Mouse (Mus musculus): ENCODE data around the gene Spin4. TPM values are rescaled to one million over a fixed set of nuclear protein-coding genes. Genes with fewer than 3 reads are reported as not detected.
A peak's percentile ranks its signal among the peaks of the same experiment; 100 is the strongest.

Spin4 gene
- under 1 TPM in 1 of 2 experiments, not detected in 1; 0.10 TPM for polyA plus RNA-seq (2017; shearing (Covaris generic))

DNA sequence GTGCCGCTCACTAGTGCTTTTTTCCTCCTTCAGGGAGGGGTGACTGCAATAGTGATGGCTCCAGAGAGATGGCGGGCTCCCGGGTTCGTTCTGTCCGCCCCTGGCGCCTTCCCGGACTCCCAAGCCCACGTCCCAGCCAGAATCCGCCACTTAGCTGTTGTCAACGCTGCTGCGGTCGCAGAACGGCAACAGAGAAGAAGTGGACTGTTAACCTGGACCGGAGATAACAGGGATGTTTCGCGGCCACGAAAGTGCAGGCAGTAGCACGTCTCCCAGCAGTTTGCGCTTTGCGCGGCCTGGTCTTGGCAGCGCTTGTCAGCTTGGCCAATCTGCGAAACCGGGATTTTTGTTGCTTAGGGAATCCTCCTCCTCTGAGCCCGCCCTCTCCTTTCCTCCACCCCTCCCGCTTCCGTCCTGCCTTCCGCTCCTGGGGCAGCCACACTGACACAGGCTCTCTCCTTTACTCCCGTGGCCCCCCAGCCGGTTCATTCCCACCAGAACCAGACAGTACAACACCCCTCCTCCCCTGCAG is at the start of gene Spin4:
TSS of gene Spin4 (minus strand) at position 322 of the 532 bp plus-strand sequence.
- peak; percentile 49 for ATAC-seq

DNA sequence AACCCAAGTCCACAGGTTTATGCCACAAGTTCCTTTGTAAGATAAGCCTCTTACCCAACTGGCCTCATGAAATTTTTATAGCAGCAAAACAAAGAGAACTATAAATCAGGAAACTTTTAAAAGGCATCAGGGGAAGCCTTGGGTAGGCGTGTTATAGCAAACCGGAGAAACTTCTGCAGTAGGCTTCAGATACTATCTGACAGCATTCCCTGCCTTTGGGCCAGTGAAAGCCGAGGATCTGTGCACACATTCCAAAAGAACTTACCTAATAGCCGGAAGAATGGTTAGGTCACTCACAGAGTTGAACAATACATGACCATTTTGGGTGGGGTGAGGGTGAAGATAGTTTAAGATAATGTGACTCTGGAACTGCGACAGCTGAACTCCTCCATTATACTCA is 1.4 kb upstream of the Spin4 start:
- ATAC-seq = no peak

DNA sequence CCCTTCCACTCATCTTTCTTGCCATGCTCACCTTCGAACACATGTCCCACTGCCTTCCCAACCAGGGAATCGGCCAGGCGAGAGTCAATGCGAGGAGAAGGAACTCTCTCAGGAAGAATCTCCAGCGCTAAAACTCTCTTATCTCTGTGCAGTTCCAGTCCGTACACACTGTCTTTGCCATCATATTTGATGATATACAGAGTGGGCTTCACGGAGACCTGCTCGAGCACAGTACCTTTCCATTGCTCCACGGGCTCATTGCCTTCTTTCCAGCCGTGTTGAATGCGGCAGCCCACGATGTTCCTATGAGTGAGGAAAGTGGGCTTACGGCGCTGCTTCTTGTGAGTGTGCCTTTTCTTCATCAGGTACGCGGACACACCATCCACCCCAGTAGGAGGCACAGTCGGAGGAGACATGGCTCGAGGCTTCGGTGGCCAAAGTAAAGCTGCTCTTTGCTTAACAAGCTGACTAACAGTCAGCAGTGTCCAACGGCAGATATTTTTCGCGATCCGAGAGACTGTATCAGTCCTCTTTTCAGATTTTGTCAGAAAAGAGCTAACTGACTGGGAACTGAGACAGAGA is 612 bp downstream of the Spin4 start:
- ATAC-seq = peak; percentile 46

DNA sequence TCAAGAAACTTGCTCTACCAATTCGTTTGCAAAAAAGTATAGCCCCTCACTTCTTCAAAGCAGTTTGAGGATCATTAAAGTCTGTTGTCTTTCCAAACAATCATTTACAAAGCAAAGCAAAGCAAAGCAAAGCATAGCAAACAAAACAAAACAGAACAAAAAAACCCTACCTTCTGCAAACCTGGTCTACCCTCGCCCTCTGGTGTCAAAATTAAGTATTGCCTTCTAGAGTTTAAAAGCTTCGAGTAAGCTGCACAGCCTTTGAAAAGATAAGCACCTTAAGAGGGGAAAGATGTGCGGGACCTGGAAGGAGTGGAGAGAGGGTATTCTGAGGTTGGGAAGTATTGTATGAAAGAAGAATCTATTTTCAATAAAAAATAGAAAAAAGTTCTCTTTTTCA is 14.4 kb downstream of the Spin4 start:
- ATAC-seq = no peak

DNA sequence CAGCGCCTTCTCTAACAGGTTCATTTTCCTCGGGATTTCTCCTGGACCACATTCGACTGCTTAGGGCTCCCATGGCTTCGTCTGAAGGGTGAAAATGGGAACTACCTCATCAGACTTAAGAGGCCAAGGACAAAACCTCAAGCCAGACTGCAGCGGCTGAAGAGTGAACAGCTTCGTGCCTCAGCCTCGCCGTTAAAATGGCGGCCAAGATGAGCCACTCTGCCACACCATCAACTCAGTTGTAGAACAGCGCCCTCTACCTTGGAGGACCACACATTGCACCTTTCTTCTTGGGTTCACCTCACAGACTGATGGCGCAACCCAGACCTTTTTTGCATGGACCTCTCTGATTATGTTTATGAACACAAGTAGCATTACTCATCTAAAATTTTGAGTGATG is 27.6 kb downstream of the Spin4 start:
- ATAC-seq = no peak

DNA sequence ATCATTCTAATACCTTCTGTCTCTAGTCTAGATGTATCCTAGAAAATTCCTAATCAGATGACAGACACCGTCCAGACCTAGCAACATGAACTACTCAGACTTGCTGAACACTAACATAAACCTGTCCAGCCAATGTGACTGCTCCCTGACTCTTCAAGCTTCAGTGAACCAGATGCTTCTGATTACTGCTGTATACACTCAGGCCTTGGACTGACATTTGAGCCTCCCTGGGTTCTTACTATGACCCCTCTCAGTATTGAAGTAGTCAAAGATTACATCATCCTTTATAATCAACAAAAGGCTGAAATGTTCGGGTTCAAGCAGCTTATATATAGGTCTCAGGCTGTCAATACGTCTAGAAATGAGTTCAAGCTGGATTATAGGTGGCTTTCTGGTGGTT is 32.4 kb downstream of the Spin4 start:
- ATAC-seq = no peak

DNA sequence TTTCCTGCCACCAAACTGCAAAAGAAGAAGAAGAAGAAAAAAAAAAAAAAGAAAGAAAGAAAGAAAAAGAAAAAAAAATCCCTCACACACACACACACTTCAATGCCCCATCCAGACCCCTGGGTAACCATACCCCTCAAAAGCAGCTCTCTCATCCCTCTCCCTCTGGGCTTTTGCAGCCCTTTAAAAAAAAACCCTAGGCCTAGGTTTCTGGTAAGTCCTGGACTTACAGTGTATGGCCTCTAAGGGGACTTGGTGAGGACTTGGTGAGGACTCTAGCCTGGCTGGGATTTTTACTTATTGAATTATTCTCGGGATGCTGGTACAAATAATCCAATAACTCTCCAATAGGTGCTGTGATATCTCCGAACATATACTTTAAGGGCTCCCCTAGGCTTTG is 35.6 kb downstream of the Spin4 start:
- no peak for ATAC-seq

DNA sequence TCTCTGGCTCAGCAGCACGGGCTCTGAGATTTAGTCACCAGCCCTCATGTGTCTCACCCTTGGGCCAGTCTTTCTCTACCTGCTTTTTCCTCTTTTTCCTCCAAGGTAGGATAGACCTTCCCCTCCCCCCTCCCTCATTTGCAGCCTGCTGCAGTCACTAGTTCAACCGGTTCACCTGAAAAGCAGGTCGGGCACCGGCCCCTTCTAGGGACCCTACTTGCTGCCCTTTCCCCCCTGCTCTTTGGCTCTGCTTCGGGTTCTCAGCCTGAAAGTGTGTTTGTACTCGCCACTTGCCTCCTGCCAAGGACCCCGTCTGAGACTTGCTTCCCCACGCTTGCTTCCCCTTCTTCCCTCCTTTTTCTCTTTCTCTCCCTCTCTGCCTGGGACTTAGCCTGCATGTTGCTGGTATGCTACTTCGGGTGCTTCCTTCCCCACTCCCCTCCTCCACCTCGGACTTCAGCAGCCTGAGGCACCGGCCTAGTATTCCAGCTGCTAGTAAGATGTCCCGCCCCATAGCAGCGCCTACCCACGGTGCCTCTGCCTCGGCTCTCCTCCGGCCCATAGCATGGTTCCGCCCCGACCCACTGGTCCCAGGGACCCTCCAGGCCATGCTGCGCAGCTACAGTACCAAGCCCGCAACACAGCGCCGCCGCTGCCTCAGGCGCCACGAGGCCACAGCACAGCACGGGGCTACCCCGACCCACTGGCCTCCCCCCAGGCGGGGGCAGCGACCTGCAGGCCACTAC is 36.2 kb downstream of the Spin4 start:
- no peak for ATAC-seq

Other genes starting within 250 kb of the Spin4 start
- gene Arhgef9, start 170.2 kb upstream of the Spin4 start, polyA plus RNA-seq (2017; shearing (Covaris generic)) = under 1 TPM; 0.17 to 0.74 TPM